Mouse (Mus musculus): ENCODE measurements at regions not wholly inside any gene's neighbourhood (a gene's known extent, or its start where the extent isn't known, plus 50 kb on each side); places are given as distances from the start of the nearest gene placed in this dataset.

- H3K27me3 ChIP-seq (ENCODE audit: control insufficient read depth, insufficient read depth, low read length) = no peaks in the 10 kb centered on the region
- H3K9ac ChIP-seq (ENCODE audit: low read length) = no peak overlapping the region
- DNase-seq (ENCODE audit: low spot score) (no peak), ATAC-seq (ENCODE audit: low FRiP score, low TSS enrichment) (peak; percentile 58; the same call in 1 of the 2 replicates)
- no peak overlapping the region for H3K4me2 ChIP-seq (replicated peaks; ENCODE audit: low read depth)
- H3K9me3 ChIP-seq (ENCODE audit: control insufficient read depth, low read length) = no peaks in the 10 kb centered on the region
- no peak for TF ChIP-seq EP300 (optimal IDR thresholded peaks at IDR 0.05)
- TF ChIP-seq CTCF (IDR thresholded peaks at IDR 0.05; ENCODE audit: low read depth) = no peak
- H3K36me3 ChIP-seq (ENCODE audit: control insufficient read depth, insufficient read depth, low read length) = no peaks in the 10 kb centered on the region
- no peak overlapping the region for H3K27ac ChIP-seq (replicated peaks)
- WGBS = 43% methylated on average over 1 of the region's 1 CpGs
- H3K4me3 ChIP-seq (ENCODE audit: low read depth, low read length) = no peak overlapping the region
- H3K4me1 ChIP-seq (replicated peaks; ENCODE audit: control insufficient read depth, insufficient read depth) = no peaks in the 10 kb centered on the region
Measured at GRCm38 (mm10) chr3:19447733-19448132, 180.7 kb downstream of the 1700064H15Rik start.

- no peaks in the 10 kb centered on the region for H3K9me3 ChIP-seq (ENCODE audit: control insufficient read depth, low read length)
- H3K36me3 ChIP-seq (ENCODE audit: control insufficient read depth, insufficient read depth, low read length) = no peaks in the 10 kb centered on the region
- H3K4me3 ChIP-seq (ENCODE audit: low read depth, low read length) = no peak overlapping the region
- 42% methylated on average over 2 of the region's 2 CpGs for WGBS
- no peak for TF ChIP-seq CTCF (IDR thresholded peaks at IDR 0.05; ENCODE audit: low read depth)
- no peak for TF ChIP-seq EP300 (optimal IDR thresholded peaks at IDR 0.05)
- H3K4me2 ChIP-seq (replicated peaks; ENCODE audit: low read depth) = no peak overlapping the region
- no peak overlapping the region for H3K9ac ChIP-seq (ENCODE audit: low read length)
- ATAC-seq (ENCODE audit: low FRiP score, low TSS enrichment) (no peak), DNase-seq (ENCODE audit: low spot score) (no peak)
- no peak overlapping the region for H3K27ac ChIP-seq (replicated peaks)
- H3K27me3 ChIP-seq (ENCODE audit: control insufficient read depth, insufficient read depth, low read length) = no peaks in the 10 kb centered on the region
- H3K4me1 ChIP-seq (replicated peaks; ENCODE audit: control insufficient read depth, insufficient read depth) = no peaks in the 10 kb centered on the region
Measured at GRCm38 (mm10) chr3:19444914-19445313, 183.6 kb downstream of the 1700064H15Rik start.

- WGBS = 58% methylated on average over 1 of the region's 1 CpGs
- no peaks in the 10 kb centered on the region for H3K36me3 ChIP-seq (ENCODE audit: control insufficient read depth, insufficient read depth, low read length)
Measured at GRCm38 (mm10) chr3:19441827-19442226, 186.7 kb downstream of the 1700064H15Rik start.

DNA sequence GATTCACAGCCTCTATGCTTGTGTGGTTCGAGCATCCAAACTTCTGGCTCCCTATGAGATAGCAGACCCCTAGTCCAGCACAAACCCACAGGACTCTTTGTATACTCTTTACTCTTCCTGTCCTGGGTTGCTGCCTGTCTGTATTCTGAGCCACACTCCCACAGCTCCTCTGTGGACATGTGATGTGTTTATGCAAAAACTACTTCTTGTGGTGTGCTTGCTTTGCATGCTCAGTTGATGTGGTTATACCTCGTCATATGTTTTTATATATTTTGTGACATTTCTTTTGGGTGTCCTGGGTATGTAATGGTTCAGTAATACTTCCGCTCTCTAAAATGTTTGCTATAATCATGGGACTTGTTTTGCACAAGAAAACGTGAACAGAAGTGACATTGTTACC, 198.3 kb downstream of the 1700064H15Rik start:
- Histone ChIP-seq H3K9me3 (ENCODE audit: control insufficient read depth, low read length) (no peaks in the 10 kb centered on the region), H3K9ac (ENCODE audit: low read length) (no peak overlapping the region), H3K4me2 (replicated peaks; ENCODE audit: low read depth) (no peak overlapping the region), H3K27me3 (ENCODE audit: control insufficient read depth, insufficient read depth, low read length) (no peaks in the 10 kb centered on the region), H3K27ac (replicated peaks) (peak overlapping the region; percentile 30; the same call in 1 of the 2 replicates), H3K36me3 (ENCODE audit: control insufficient read depth, insufficient read depth, low read length) (no peaks in the 10 kb centered on the region), H3K4me1 (replicated peaks; ENCODE audit: control insufficient read depth, insufficient read depth) (no peaks in the 10 kb centered on the region), H3K4me3 (ENCODE audit: low read depth, low read length) (no peak overlapping the region)
- TF ChIP-seq CTCF (IDR thresholded peaks at IDR 0.05; ENCODE audit: low read depth) = no peak
- TF ChIP-seq EP300 (optimal IDR thresholded peaks at IDR 0.05) = no peak
- ATAC-seq (ENCODE audit: low FRiP score, low TSS enrichment) = no peak
- WGBS = 74% methylated on average over 4 of the region's 4 CpGs
- no peak for DNase-seq (ENCODE audit: low spot score)

More at GRCm38 (mm10) chr3:19441827-19442226, 186.7 kb downstream of the 1700064H15Rik start:
- H3K27ac ChIP-seq (replicated peaks) = no peak overlapping the region
- no peaks in the 10 kb centered on the region for H3K9me3 ChIP-seq (ENCODE audit: control insufficient read depth, low read length)
- TF ChIP-seq CTCF (IDR thresholded peaks at IDR 0.05; ENCODE audit: low read depth) = no peak
- TF ChIP-seq EP300 (optimal IDR thresholded peaks at IDR 0.05) = no peak
- H3K4me1 ChIP-seq (replicated peaks; ENCODE audit: control insufficient read depth, insufficient read depth) = no peaks in the 10 kb centered on the region
- no peak overlapping the region for H3K9ac ChIP-seq (ENCODE audit: low read length)
- no peaks in the 10 kb centered on the region for H3K27me3 ChIP-seq (ENCODE audit: control insufficient read depth, insufficient read depth, low read length)
- DNase-seq (ENCODE audit: low spot score) (no peak), ATAC-seq (ENCODE audit: low FRiP score, low TSS enrichment) (no peak)
- no peak overlapping the region for H3K4me2 ChIP-seq (replicated peaks; ENCODE audit: low read depth)
- H3K4me3 ChIP-seq (ENCODE audit: low read depth, low read length) = no peak overlapping the region

- DNase-seq (ENCODE audit: low spot score) (no peak), ATAC-seq (ENCODE audit: low FRiP score, low TSS enrichment) (peak; percentile 86)
- H3K4me1 ChIP-seq (replicated peaks; ENCODE audit: control insufficient read depth, insufficient read depth) = no peaks in the 10 kb centered on the region
- WGBS = 59% methylated on average over 6 of the region's 6 CpGs
- no peak overlapping the region for H3K9ac ChIP-seq (ENCODE audit: low read length)
- TF ChIP-seq EP300 (optimal IDR thresholded peaks at IDR 0.05) (no peak), CTCF (IDR thresholded peaks at IDR 0.05; ENCODE audit: low read depth) (no peak)
- H3K36me3 ChIP-seq (ENCODE audit: control insufficient read depth, insufficient read depth, low read length) = no peaks in the 10 kb centered on the region
- no peak overlapping the region for H3K4me2 ChIP-seq (replicated peaks; ENCODE audit: low read depth)
- H3K4me3 ChIP-seq (ENCODE audit: low read depth, low read length) = no peak overlapping the region
- H3K27me3 ChIP-seq (ENCODE audit: control insufficient read depth, insufficient read depth, low read length) = no peaks in the 10 kb centered on the region
- H3K27ac ChIP-seq (replicated peaks) = peak overlapping the region; percentile 30
- no peaks in the 10 kb centered on the region for H3K9me3 ChIP-seq (ENCODE audit: control insufficient read depth, low read length)
Measured at GRCm38 (mm10) chr3:19429422-19430076, 198.9 kb downstream of the 1700064H15Rik start.

DNA sequence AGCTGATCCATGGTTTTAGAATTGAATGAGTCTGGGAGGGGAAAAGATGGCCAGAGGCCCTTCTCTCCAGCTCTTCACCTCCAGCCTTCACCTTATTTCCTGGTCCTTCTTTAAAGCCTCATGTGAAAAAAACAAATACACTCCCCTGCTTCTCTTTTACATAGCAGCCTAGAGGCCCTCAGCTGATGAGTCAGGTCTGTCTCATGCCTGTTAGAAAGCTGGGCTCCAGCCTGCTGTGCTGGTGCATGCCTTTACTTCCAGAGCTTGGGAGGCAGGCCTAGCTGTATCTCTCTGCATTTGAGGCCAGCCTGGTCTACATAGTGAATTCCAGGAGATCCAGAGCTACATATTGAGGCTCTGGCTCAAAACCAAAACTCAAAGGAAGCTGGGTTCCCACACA, 199.5 kb downstream of the 1700064H15Rik start:
- TF ChIP-seq CTCF (IDR thresholded peaks at IDR 0.05; ENCODE audit: low read depth) (no peak), EP300 (optimal IDR thresholded peaks at IDR 0.05) (no peak)
- peak; percentile 66 for ATAC-seq (ENCODE audit: low FRiP score, low TSS enrichment)
- Histone ChIP-seq H3K27ac (replicated peaks) (peak overlapping the region; percentile 30), H3K9ac (ENCODE audit: low read length) (no peak overlapping the region), H3K36me3 (ENCODE audit: control insufficient read depth, insufficient read depth, low read length) (no peaks in the 10 kb centered on the region), H3K4me1 (replicated peaks; ENCODE audit: control insufficient read depth, insufficient read depth) (no peaks in the 10 kb centered on the region), H3K9me3 (ENCODE audit: control insufficient read depth, low read length) (no peaks in the 10 kb centered on the region), H3K4me2 (replicated peaks; ENCODE audit: low read depth) (no peak overlapping the region), H3K27me3 (ENCODE audit: control insufficient read depth, insufficient read depth, low read length) (no peaks in the 10 kb centered on the region), H3K4me3 (ENCODE audit: low read depth, low read length) (no peak overlapping the region)
- no peak for DNase-seq (ENCODE audit: low spot score)

All from stomach, postnatal 0 days (tissue).